10 mouse cellular contexts compared by ENCODE assay signal in the genomic region with DNA sequence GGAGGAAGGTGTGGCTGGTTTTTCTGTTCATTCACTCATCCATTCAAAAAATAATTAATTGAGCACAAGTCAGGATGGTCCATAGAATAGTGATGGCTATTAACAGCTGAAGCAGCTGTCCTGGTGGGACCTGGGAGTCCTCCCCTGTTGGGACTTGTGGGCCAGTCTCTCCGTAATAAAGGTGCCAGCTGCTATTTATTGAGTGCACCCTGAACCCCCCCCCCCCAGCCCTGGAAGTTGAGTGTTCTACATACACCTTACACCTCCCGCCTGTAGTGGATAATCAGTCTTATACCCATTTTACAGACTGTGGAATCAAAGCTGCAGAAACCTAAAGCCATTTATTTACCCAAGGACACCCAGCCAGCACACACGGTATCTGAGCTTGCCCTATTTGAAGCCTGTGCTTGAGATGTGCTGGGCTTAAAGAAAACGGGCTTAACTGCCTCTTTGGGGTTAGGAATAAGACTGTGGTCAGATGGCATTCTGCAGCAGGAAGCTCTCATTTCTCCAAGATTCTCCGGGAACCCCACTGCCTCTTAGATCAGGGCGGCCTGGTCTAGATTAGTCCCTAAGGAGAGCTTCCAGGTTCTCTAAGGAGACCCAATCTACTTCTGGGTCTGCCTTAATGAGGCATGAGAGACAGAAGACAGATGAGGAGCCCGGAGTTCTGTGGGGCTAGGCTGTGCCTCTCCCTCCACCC. TPM values are rescaled to one million over a fixed set of nuclear protein-coding genes. Genes with fewer than 3 reads are reported as not detected.
DNase-seq lines count a peak whose midpoint lies in the region; ATAC-seq and TF ChIP-seq lines count a peak whose summit lies in the region.
"Had no signal": no experiment of that assay in that cellular context is flagged by ENCODE, and none has a peak within 500 bp of the region (broad histone marks: within the 10 kb centered on the region; RNA-seq: fewer than 3 reads in every experiment).

No protein-coding gene starts in this region.

- no peaks in the 10 kb centered on the region for H3K9me3 ChIP-seq in forebrain, embryonic 14.5 days (replicated peaks; ENCODE audit: control insufficient read depth, low read length)
- H3K9me3 ChIP-seq in midbrain, embryonic 10.5 days (replicated peaks): no peaks in the 10 kb centered on the region
- H3K9me3 ChIP-seq in stomach, embryonic 16.5 days (replicated peaks; ENCODE audit: control insufficient read depth, low read length): no peaks in the 10 kb centered on the region
- H3K9me3 ChIP-seq: G1E had no signal

- peaks cover 62% of the 10 kb centered on the region for H3K4me1 ChIP-seq in forebrain, embryonic 14.5 days (ENCODE audit: control insufficient read depth, insufficient read depth, low read length)
- peaks cover 91% of the 10 kb centered on the region for H3K4me1 ChIP-seq in midbrain, embryonic 10.5 days
- peaks cover 33% of the 10 kb centered on the region for H3K4me1 ChIP-seq in stomach, embryonic 16.5 days (ENCODE audit: control insufficient read depth, insufficient read depth, low read length)

- TF ChIP-seq CTCF in left cerebral cortex, adult 2 months (IDR thresholded peaks at IDR 0.05): no peak

- H3K4me2 ChIP-seq in forebrain, embryonic 14.5 days (ENCODE audit: low read length): peak overlapping the region; percentile 94
- H3K4me2 ChIP-seq in stomach, embryonic 16.5 days (ENCODE audit: low read depth, low read length): no peak overlapping the region

- DNase-seq in left cerebral cortex, adult 2 months (ENCODE audit: extremely low spot score in 1 of 2, low spot score in 2 of 2): no peak
- DNase-seq in left cerebral cortex, adult 18-20 months (ENCODE audit: low spot score in 2 of 2): no peak
- no peak for DNase-seq in forebrain, embryonic 14.5 days (ENCODE audit: low spot score)
- DNase-seq in midbrain, embryonic 10.5 days (ENCODE audit: low spot score): peak; percentile 53
- no peak for DNase-seq in urinary bladder, postnatal 10 days (ENCODE audit: low spot score)
- DNase-seq in cerebellum, postnatal 25 days: no peak
- DNase-seq: heart, adult 2 months; lung, adult 18-20 months had no signal

- no peaks in the 10 kb centered on the region for H3K27me3 ChIP-seq in forebrain, embryonic 14.5 days (replicated peaks; ENCODE audit: control insufficient read depth, insufficient read depth, low read length)
- no peaks in the 10 kb centered on the region for H3K27me3 ChIP-seq in midbrain, embryonic 10.5 days (ENCODE audit: low read depth, poor library complexity, severe bottlenecking)
- no peaks in the 10 kb centered on the region for H3K27me3 ChIP-seq in stomach, embryonic 16.5 days (ENCODE audit: control insufficient read depth, insufficient read depth, low read length)

- intact Hi-C loops in left cerebral cortex, adult 2 months (cut with DNase I): no loop called here

- H3K27ac ChIP-seq in left cerebral cortex, adult 2 months: peak overlapping the region; percentile 95
- peak overlapping the region; percentile 100 for H3K27ac ChIP-seq in forebrain, embryonic 14.5 days (ENCODE audit: low read depth, low read length)
- peak overlapping the region; percentile 100 for H3K27ac ChIP-seq in midbrain, embryonic 10.5 days (replicated peaks)
- H3K27ac ChIP-seq in stomach, embryonic 16.5 days (ENCODE audit: low read length): peak overlapping the region; percentile 93
- H3K27ac ChIP-seq: heart, adult 2 months had no signal

- no peak overlapping the region for H3K4me3 ChIP-seq in left cerebral cortex, adult 2 months
- H3K4me3 ChIP-seq in forebrain, embryonic 14.5 days (ENCODE audit: low read depth, low read length): peak overlapping the region; percentile 99
- peak overlapping the region; percentile 100 for H3K4me3 ChIP-seq in midbrain, embryonic 10.5 days
- peak overlapping the region; percentile 46 for H3K4me3 ChIP-seq in stomach, embryonic 16.5 days (replicated peaks; ENCODE audit: low read length)

- WGBS in forebrain, embryonic 14.5 days: 5% methylated on average over 7 of the region's 7 CpGs
- WGBS in midbrain, embryonic 10.5 days: 27% methylated on average over 7 of the region's 7 CpGs
- 68% methylated on average over 7 of the region's 7 CpGs for WGBS in stomach, embryonic 16.5 days

- H3K36me3 ChIP-seq in forebrain, embryonic 14.5 days (ENCODE audit: control insufficient read depth, insufficient read depth, low read length): peaks cover 90% of the 10 kb centered on the region
- H3K36me3 ChIP-seq in midbrain, embryonic 10.5 days: peaks cover 97% of the 10 kb centered on the region
- H3K36me3 ChIP-seq in stomach, embryonic 16.5 days (ENCODE audit: control insufficient read depth, insufficient read depth, low read length): 0 out of 2 replicates have a peak, but pooled peaks cover 3% of the 10 kb centered on the region
- H3K36me3 ChIP-seq: G1E had no signal

- peak; percentile 0; the same call in 1 of the 2 replicates for ATAC-seq in forebrain, embryonic 14.5 days
- ATAC-seq in stomach, embryonic 16.5 days (ENCODE audit: insufficient read depth, low FRiP score): no peak

- H3K9ac ChIP-seq in forebrain, embryonic 14.5 days (ENCODE audit: low read length): peak overlapping the region; percentile 100
- peak overlapping the region; percentile 80; the same call in 1 of the 2 replicates for H3K9ac ChIP-seq in stomach, embryonic 16.5 days (ENCODE audit: low read length)

RNA-seq across cellular contexts. Expression of a gene that starts 8.0 kb away (rescaled TPM):
- 10 to 100 TPM; 46.1 to 51.8 TPM for total RNA-seq in left cerebral cortex, adult 2 months (2021)
- total RNA-seq in left cerebral cortex, adult 18-20 months (2021): 10 to 100 TPM; 48.8 to 49.1 TPM
- polyA plus RNA-seq in forebrain, embryonic 14.5 days (2014; fragmentation: Nextera tagmentation; extraction: Ambion mirVana): 63.3 and 69.4 TPM in 2 replicates
- 190 and 232 TPM in 2 replicates for polyA plus RNA-seq in midbrain, embryonic 10.5 days (2016; fragmentation: Nextera tagmentation; extraction: Ambion mirVana)
- polyA plus RNA-seq in stomach, embryonic 16.5 days (2015; fragmentation: Nextera tagmentation; extraction: Ambion mirVana): 3.5 and 4.9 TPM in 2 replicates

RNA-seq across cellular contexts. Expression of a gene that starts 28.7 kb away (rescaled TPM):
- total RNA-seq in left cerebral cortex, adult 2 months (2021): not detected
- total RNA-seq in left cerebral cortex, adult 18-20 months (2021): not detected
- polyA plus RNA-seq in forebrain, embryonic 14.5 days (2014; fragmentation: Nextera tagmentation; extraction: Ambion mirVana): not detected in 2 replicates
- 0.41 and 0.62 TPM in 2 replicates for polyA plus RNA-seq in midbrain, embryonic 10.5 days (2016; fragmentation: Nextera tagmentation; extraction: Ambion mirVana)
- polyA plus RNA-seq in stomach, embryonic 16.5 days (2015; fragmentation: Nextera tagmentation; extraction: Ambion mirVana): 16.6 and 20.5 TPM in 2 replicates
- total RNA-seq: G1E; heart, adult 2 months had no signal
- polyA plus RNA-seq: heart, adult 2 months had no signal

RNA-seq across cellular contexts. Expression of a gene that starts 47.1 kb away (rescaled TPM):
- 10 to 100 TPM; 40.7 to 43.5 TPM for total RNA-seq in left cerebral cortex, adult 2 months (2021)
- total RNA-seq in left cerebral cortex, adult 18-20 months (2021): 10 to 100 TPM; 37.1 to 37.8 TPM
- 19.5 and 24.3 TPM in 2 replicates for polyA plus RNA-seq in forebrain, embryonic 14.5 days (2014; fragmentation: Nextera tagmentation; extraction: Ambion mirVana)
- 15.2 and 17.0 TPM in 2 replicates for polyA plus RNA-seq in midbrain, embryonic 10.5 days (2016; fragmentation: Nextera tagmentation; extraction: Ambion mirVana)
- polyA plus RNA-seq in stomach, embryonic 16.5 days (2015; fragmentation: Nextera tagmentation; extraction: Ambion mirVana): 24.4 and 28.0 TPM in 2 replicates

Comparison
In these comparisons a context has a peak if more than half of its experiments do, and no peak if none do; other contexts are left out.
1. RNA of a gene that starts 8.0 kb away (polyA plus RNA-seq): 190 to 232 TPM in midbrain, embryonic 10.5 days and 63.3 to 69.4 TPM in forebrain, embryonic 14.5 days; 3.5 to 4.9 TPM in stomach, embryonic 16.5 days; every median in the first group is over 10 times any median in the second.
2. RNA of a gene that starts 28.7 kb away (polyA plus RNA-seq): 16.6 to 20.5 TPM in stomach, embryonic 16.5 days; 0.41 to 0.62 TPM in midbrain, embryonic 10.5 days and not detected in forebrain, embryonic 14.5 days; every median in the first group is over 10 times any median in the second.
3. Peak in every context shown above with its lines, with median percentiles within 50 percentile points of each other: H3K27ac ChIP-seq.